Mouse (Mus musculus): Measurements from ENCODE around the gene Bcor.

DNA sequence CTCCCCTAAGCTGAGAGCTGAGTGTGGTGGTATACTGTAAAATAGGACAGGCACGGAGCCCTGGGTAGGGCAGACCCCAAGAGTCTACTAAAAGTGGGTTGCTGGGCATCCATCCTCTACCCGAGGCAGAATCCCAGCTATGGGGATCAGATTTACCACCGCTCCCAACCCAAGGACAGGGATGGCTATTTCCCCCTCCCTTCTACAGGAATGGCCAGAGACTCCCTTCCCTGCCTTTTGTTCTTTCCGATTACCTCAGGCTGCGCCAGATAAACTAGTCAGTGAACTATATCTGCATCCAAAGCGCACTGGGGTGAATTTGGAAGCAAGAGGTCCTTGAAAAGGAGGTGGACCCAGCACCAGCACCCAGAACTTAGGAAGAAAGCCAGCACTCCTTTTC is 93.1 kb downstream of the Bcor start:
- no peak for TF ChIP-seq FLI1 (IDR thresholded peaks at IDR 0.05; ENCODE audit: low read length)
- TF ChIP-seq GATA1 (IDR thresholded peaks at IDR 0.05; ENCODE audit: borderline replicate concordance, low read length), result no peak
